Mouse (Mus musculus): ENCODE measurements around the gene Scarf1. TPM values are rescaled to one million over a fixed set of nuclear protein-coding genes. Genes with fewer than 3 reads are reported as not detected.

Gene Scarf1
- polyA plus RNA-seq, 1 experiment, result 3.4 TPM

DNA sequence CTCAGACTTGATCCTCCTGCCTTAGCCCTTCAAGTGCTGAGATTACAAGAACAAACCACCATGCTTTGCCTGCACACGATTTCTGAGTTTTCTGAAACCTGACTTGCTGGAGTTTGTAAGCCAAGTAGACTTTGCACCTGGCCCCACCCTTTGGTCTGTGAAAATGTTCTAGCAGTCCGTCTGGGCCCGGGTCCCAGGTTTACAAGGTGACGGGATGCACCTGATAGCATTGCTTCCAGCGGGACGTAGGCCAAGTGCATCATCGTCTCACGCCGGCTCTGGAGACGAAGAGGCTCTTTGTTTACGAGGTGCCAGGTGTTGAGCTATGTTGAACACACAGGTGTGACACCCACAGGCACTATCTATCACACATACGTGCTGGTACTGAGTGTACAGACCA, 55.6 kb downstream of the Scarf1 start:
- WGBS, result 61% methylated on average over 12 of the region's 12 CpGs
- H3K27me3 ChIP-seq (ENCODE audit: control insufficient read depth, insufficient read depth, low read length), result no peaks in the 10 kb centered on the region
- peaks cover 80% of the 10 kb centered on the region for H3K4me1 ChIP-seq (ENCODE audit: control insufficient read depth, insufficient read depth, low read length)
- no peak for TF ChIP-seq POLR2A (IDR thresholded peaks at IDR 0.05; ENCODE audit: borderline replicate concordance, insufficient read depth, low read length)
- TF ChIP-seq CTCF (IDR thresholded peaks at IDR 0.05; ENCODE audit: borderline replicate concordance, insufficient read depth, low read depth, low read length), result no peak
- no peak overlapping the region for H3K4me3 ChIP-seq (replicated peaks; ENCODE audit: insufficient read depth, low read depth, low read length)
- 0 out of 2 replicates have a peak overlapping the region, but pooled peaks have one; percentile 61 for H3K27ac ChIP-seq (ENCODE audit: insufficient read depth, low read length)
- no peak for DNase-seq

DNA sequence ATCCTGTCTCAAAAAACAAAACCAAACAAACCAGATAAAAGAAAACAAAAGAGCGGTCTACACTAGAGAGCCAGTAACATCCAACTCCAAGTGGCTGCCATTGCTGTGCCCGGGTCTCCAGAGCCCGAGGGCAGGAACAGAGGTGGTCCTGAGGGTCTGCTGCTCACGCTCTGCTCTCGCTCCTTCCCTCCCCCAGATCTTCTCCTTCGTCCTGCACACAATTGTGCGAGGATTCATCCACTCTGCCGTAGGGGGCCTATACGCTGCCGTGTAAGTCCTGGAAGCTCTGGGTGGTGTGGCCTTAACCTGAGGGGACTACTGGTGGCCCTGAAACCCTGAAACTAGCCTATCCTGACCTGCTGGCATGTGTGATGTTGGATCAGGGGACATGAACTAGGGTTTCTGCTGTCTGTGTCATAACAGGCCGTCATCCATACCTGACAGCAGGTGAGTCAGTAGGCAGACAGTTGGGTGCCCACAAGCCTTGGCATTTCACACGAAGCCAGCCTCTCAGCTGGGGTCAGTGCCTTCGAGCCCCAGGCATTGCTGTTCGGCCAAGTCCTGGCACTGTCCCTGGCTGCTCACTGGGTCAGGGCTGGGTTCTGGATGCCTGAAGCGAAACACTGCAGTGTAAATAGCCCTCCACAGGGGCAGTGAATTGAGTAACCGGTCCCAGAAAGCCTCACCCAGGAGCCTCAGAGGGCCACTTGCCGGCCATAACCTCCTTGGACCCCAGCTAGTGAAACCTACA, 57.2 kb downstream of the Scarf1 start:
- Histone ChIP-seq H3K27ac (ENCODE audit: insufficient read depth, low read length) (peak overlapping the region; percentile 57), H3K4me3 (replicated peaks; ENCODE audit: insufficient read depth, low read depth, low read length) (no peak overlapping the region), H3K4me1 (ENCODE audit: control insufficient read depth, insufficient read depth, low read length) (peaks cover 81% of the 10 kb centered on the region), H3K27me3 (ENCODE audit: control insufficient read depth, insufficient read depth, low read length) (no peaks in the 10 kb centered on the region)
- DNase-seq, result peak; percentile 90 to 95
- TF ChIP-seq POLR2A (IDR thresholded peaks at IDR 0.05; ENCODE audit: borderline replicate concordance, insufficient read depth, low read length) (no peak; the same call in 1 of the 2 replicates), CTCF (IDR thresholded peaks at IDR 0.05; ENCODE audit: borderline replicate concordance, insufficient read depth, low read depth, low read length) (no peak)
- 28% methylated on average over 17 of the region's 17 CpGs for WGBS

GRCm38 (mm10) chr11:75571126-75571990, 58.0 kb downstream of the Scarf1 start:
- H3K4me3 ChIP-seq (replicated peaks; ENCODE audit: insufficient read depth, low read depth, low read length), result no peak overlapping the region
- no peaks in the 10 kb centered on the region for H3K27me3 ChIP-seq (ENCODE audit: control insufficient read depth, insufficient read depth, low read length)
- peaks cover 75% of the 10 kb centered on the region for H3K4me1 ChIP-seq (ENCODE audit: control insufficient read depth, insufficient read depth, low read length)
- peak in 1 of 2 experiments; percentile 60 for DNase-seq
- WGBS, result 22% methylated on average over 14 of the region's 14 CpGs
- H3K27ac ChIP-seq (ENCODE audit: insufficient read depth, low read length), result peak overlapping the region; percentile 57
- no peak for TF ChIP-seq POLR2A (IDR thresholded peaks at IDR 0.05; ENCODE audit: borderline replicate concordance, insufficient read depth, low read length)
- 0 out of 2 replicates have a peak, but pooled peaks have one; percentile 5 for TF ChIP-seq CTCF (IDR thresholded peaks at IDR 0.05; ENCODE audit: borderline replicate concordance, insufficient read depth, low read depth, low read length)

GRCm38 (mm10) chr11:75572301-75572791, 59.0 kb downstream of the Scarf1 start:
- Histone ChIP-seq H3K27me3 (ENCODE audit: control insufficient read depth, insufficient read depth, low read length) (no peaks in the 10 kb centered on the region), H3K27ac (ENCODE audit: insufficient read depth, low read length) (peak overlapping the region; percentile 27), H3K4me3 (replicated peaks; ENCODE audit: insufficient read depth, low read depth, low read length) (no peak overlapping the region), H3K4me1 (ENCODE audit: control insufficient read depth, insufficient read depth, low read length) (peaks cover 67% of the 10 kb centered on the region)
- DNase-seq, result peak; percentile 43 to 59
- no peak for TF ChIP-seq POLR2A (IDR thresholded peaks at IDR 0.05; ENCODE audit: borderline replicate concordance, insufficient read depth, low read length)
- no peak for TF ChIP-seq CTCF (IDR thresholded peaks at IDR 0.05; ENCODE audit: borderline replicate concordance, insufficient read depth, low read depth, low read length)
- WGBS, result 18% methylated on average over 10 of the region's 10 CpGs

GRCm38 (mm10) chr11:75572854-75573650, 59.7 kb downstream of the Scarf1 start:
- H3K4me3 ChIP-seq (replicated peaks; ENCODE audit: insufficient read depth, low read depth, low read length), result no peak overlapping the region
- no peaks in the 10 kb centered on the region for H3K27me3 ChIP-seq (ENCODE audit: control insufficient read depth, insufficient read depth, low read length)
- TF ChIP-seq POLR2A (IDR thresholded peaks at IDR 0.05; ENCODE audit: borderline replicate concordance, insufficient read depth, low read length), result no peak
- peak; percentile 96 for TF ChIP-seq CTCF (IDR thresholded peaks at IDR 0.05; ENCODE audit: borderline replicate concordance, insufficient read depth, low read depth, low read length)
- H3K27ac ChIP-seq (ENCODE audit: insufficient read depth, low read length), result peak overlapping the region; percentile 27
- peak; percentile 93 to 95 for DNase-seq
- peaks cover 61% of the 10 kb centered on the region for H3K4me1 ChIP-seq (ENCODE audit: control insufficient read depth, insufficient read depth, low read length)
- WGBS, result 10% methylated on average over 12 of the region's 12 CpGs

DNA sequence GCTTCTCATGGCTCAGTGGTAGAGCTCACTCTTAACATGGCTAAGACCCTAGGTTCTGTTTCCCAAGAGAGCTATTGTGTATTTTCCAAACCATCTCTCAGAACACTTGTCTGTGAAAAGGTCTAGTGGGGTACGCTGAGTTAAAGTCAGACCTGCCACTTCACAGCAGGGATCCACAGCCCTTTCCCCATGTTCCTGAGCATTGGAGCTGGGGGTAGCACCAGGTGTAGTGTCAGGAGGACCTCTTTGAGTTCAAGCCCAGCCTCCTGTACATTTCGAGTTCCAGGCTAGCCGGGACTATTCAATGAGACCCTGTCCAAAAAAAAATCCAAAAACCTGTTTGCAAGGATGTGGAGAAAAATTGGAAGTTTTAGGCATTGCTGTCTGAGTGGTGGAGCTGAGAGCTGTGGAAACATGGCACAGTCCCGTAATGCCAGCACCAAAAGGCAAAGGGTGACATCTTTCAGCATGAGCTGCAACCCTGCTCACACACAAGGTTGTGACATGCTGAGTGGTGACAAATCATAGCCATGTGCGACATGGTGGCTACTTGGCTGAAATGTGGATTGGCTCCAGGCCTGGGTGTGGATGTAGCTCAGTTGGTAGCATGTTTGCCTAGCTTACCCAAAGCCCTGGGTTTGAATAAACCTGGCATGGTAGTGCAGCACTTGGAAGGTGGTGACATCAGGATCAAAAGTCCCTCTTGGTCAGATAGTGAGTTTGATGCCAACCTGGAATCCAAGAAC, 61.2 kb downstream of the Scarf1 start:
- WGBS, result 52% methylated on average over 5 of the region's 5 CpGs
- no peak overlapping the region for H3K27ac ChIP-seq (ENCODE audit: insufficient read depth, low read length)
- H3K4me3 ChIP-seq (replicated peaks; ENCODE audit: insufficient read depth, low read depth, low read length), result no peak overlapping the region
- DNase-seq, result peak in 1 of 2 experiments; percentile 65
- TF ChIP-seq POLR2A (IDR thresholded peaks at IDR 0.05; ENCODE audit: borderline replicate concordance, insufficient read depth, low read length) (no peak), CTCF (IDR thresholded peaks at IDR 0.05; ENCODE audit: borderline replicate concordance, insufficient read depth, low read depth, low read length) (no peak)
- no peaks in the 10 kb centered on the region for H3K27me3 ChIP-seq (ENCODE audit: control insufficient read depth, insufficient read depth, low read length)
- H3K4me1 ChIP-seq (ENCODE audit: control insufficient read depth, insufficient read depth, low read length), result peaks cover 47% of the 10 kb centered on the region

All from cerebellum, adult 2 months (tissue).